Mouse (Mus musculus): ENCODE measurements around the gene Nicn1.

GRCm38 (mm10) chr9:108342301-108342831 lies 52.1 kb downstream of the Nicn1 start:
- no peak for TF ChIP-seq CTCF (IDR thresholded peaks at IDR 0.05; ENCODE audit: extremely low read depth, insufficient read depth, low read length)
- no peak for TF ChIP-seq POLR2A (IDR thresholded peaks at IDR 0.05; ENCODE audit: extremely low read depth, insufficient read depth, low read length)
